Mouse (Mus musculus) adrenal gland, postnatal 14 days (tissue): ENCODE results near the gene Rock2. TPM values are rescaled to one million over a fixed set of nuclear protein-coding genes. Genes with fewer than 3 reads are reported as not detected.

Experiments used
- DNase-seq: peaks from one replicate; pipeline ENCODE4 v3.0.0; 2021; ENCODE audit warnings: mixed read lengths
- total RNA-seq: library from RNA; stranded (reverse); gene quantifications from 2 replicates; pipeline ENCODE4 v1.2.3, GENCODE M21; 2021

Rock2 gene
- total RNA-seq, 1 experiment from 2014 or later, result 64.0 TPM

GRCm38 (mm10) chr12:16872006-16872405 is 22.7 kb upstream of the Rock2 start:
- no peak for DNase-seq

GRCm38 (mm10) chr12:16872926-16873464 is 21.7 kb upstream of the Rock2 start:
- no peak for DNase-seq

GRCm38 (mm10) chr12:16873549-16873948 is 21.1 kb upstream of the Rock2 start:
- DNase-seq, result no peak

- DNase-seq, result peak; percentile 80
These were observed 20.6 kb upstream of the Rock2 start for GRCm38 (mm10) chr12:16874086-16874485.

GRCm38 (mm10) chr12:16875269-16875668 is 19.4 kb upstream of the Rock2 start:
- no peak for DNase-seq

- DNase-seq, result no peak
These were observed 19.0 kb upstream of the Rock2 start for GRCm38 (mm10) chr12:16875678-16876077.

GRCm38 (mm10) chr12:16876667-16877066 is 18.0 kb upstream of the Rock2 start:
- DNase-seq, result no peak

- peak; percentile 69 for DNase-seq
These were observed 17.6 kb upstream of the Rock2 start for GRCm38 (mm10) chr12:16877141-16877540.

GRCm38 (mm10) chr12:16877679-16878078 is 17.0 kb upstream of the Rock2 start:
- no peak for DNase-seq

- no peak for DNase-seq
These were observed 15.3 kb upstream of the Rock2 start for GRCm38 (mm10) chr12:16879369-16879768.

- DNase-seq, result no peak
These were observed 14.6 kb upstream of the Rock2 start for GRCm38 (mm10) chr12:16880077-16880476.

- DNase-seq, result peak; percentile 42
These were observed 12.3 kb upstream of the Rock2 start for GRCm38 (mm10) chr12:16882442-16882841.

GRCm38 (mm10) chr12:16883111-16883510 is 11.6 kb upstream of the Rock2 start:
- DNase-seq, result peak; percentile 50

- no peak for DNase-seq
These were observed 10.2 kb upstream of the Rock2 start for GRCm38 (mm10) chr12:16884534-16884933.

- DNase-seq, result no peak
These were observed 8.3 kb upstream of the Rock2 start for GRCm38 (mm10) chr12:16886354-16886753.

GRCm38 (mm10) chr12:16893039-16893438 is 1.7 kb upstream of the Rock2 start:
- no peak for DNase-seq

- DNase-seq, result no peak
These were observed 869 bp upstream of the Rock2 start for GRCm38 (mm10) chr12:16893656-16894395.

GRCm38 (mm10) chr12:16895221-16895928 is 680 bp downstream of the Rock2 start:
- DNase-seq, result peak; percentile 64

GRCm38 (mm10) chr12:16896073-16896789 is 1.5 kb downstream of the Rock2 start:
- peak; percentile 37 for DNase-seq

GRCm38 (mm10) chr12:16897225-16897624 is 2.5 kb downstream of the Rock2 start:
- no peak for DNase-seq

- no peak for DNase-seq
These were observed 3.5 kb downstream of the Rock2 start for GRCm38 (mm10) chr12:16898221-16898620.

GRCm38 (mm10) chr12:16898790-16899189 is 4.1 kb downstream of the Rock2 start:
- no peak for DNase-seq
